Mouse (Mus musculus): Measurements from ENCODE around the gene Pitpnm3. TPM values are rescaled to one million over a fixed set of nuclear protein-coding genes. Genes with fewer than 3 reads are reported as not detected.
"Not testable (repeated sequence)": the region's sequence is repeated elsewhere in the genome, so short reads cannot be mapped to it uniquely, and the experiment has no call there.

Pitpnm3 gene
- 69.5 and 72.8 TPM in 2 replicates for polyA plus RNA-seq (2012; rRNA removed)

- peak within 1 kb of the TSS; percentile 81 for H3K27ac ChIP-seq (ENCODE audit: insufficient read depth, low read length)
These were observed at the start of gene Pitpnm3 for GRCm38 (mm10) chr11:72135383-72136158. Pitpnm3 (minus strand) TSS chr11:72135778.

GRCm38 (mm10) chr11:72184252-72184651, 48.7 kb upstream of the Pitpnm3 start:
- H3K4me1 ChIP-seq (ENCODE audit: control insufficient read depth, insufficient read depth, low read length), result peaks cover 4% of the 10 kb centered on the region
- no peak overlapping the region for H3K4me3 ChIP-seq (ENCODE audit: insufficient read depth, low read length)
- no peak overlapping the region for H3K27ac ChIP-seq (ENCODE audit: insufficient read depth, low read length)
- TF ChIP-seq POLR2A (IDR thresholded peaks at IDR 0.05; ENCODE audit: extremely low read depth, insufficient read depth, low read length), result no peak
- no peak for TF ChIP-seq CTCF (IDR thresholded peaks at IDR 0.05; ENCODE audit: extremely low read depth, insufficient read depth, low read length)

More at GRCm38 (mm10) chr11:72135383-72136158, at the start of gene Pitpnm3:
- TF ChIP-seq CTCF (IDR thresholded peaks at IDR 0.05; ENCODE audit: extremely low read depth, insufficient read depth, low read length) (no peak), POLR2A (IDR thresholded peaks at IDR 0.05; ENCODE audit: extremely low read depth, insufficient read depth, low read length) (no peak)
- H3K4me1 ChIP-seq (ENCODE audit: control insufficient read depth, insufficient read depth, low read length), result peaks cover 2% of the 10 kb centered on the region; the same call in 1 of the 2 replicates
- H3K4me3 ChIP-seq (ENCODE audit: insufficient read depth, low read length), result peak within 1 kb of the TSS; percentile 44

- no peak overlapping the region for H3K4me3 ChIP-seq (ENCODE audit: insufficient read depth, low read length)
- no peak for TF ChIP-seq POLR2A (IDR thresholded peaks at IDR 0.05; ENCODE audit: extremely low read depth, insufficient read depth, low read length)
- TF ChIP-seq CTCF (IDR thresholded peaks at IDR 0.05; ENCODE audit: extremely low read depth, insufficient read depth, low read length), result no peak
- H3K4me1 ChIP-seq (ENCODE audit: control insufficient read depth, insufficient read depth, low read length), result peaks cover 6% of the 10 kb centered on the region
- H3K27ac ChIP-seq (ENCODE audit: insufficient read depth, low read length), result no peak overlapping the region
These were observed 45.6 kb upstream of the Pitpnm3 start for GRCm38 (mm10) chr11:72181136-72181535.

GRCm38 (mm10) chr11:72180556-72180955, 45.0 kb upstream of the Pitpnm3 start:
- TF ChIP-seq CTCF (IDR thresholded peaks at IDR 0.05; ENCODE audit: extremely low read depth, insufficient read depth, low read length) (no peak), POLR2A (IDR thresholded peaks at IDR 0.05; ENCODE audit: extremely low read depth, insufficient read depth, low read length) (no peak)
- Histone ChIP-seq H3K27ac (ENCODE audit: insufficient read depth, low read length) (no peak overlapping the region), H3K4me1 (ENCODE audit: control insufficient read depth, insufficient read depth, low read length) (peaks cover 6% of the 10 kb centered on the region), H3K4me3 (ENCODE audit: insufficient read depth, low read length) (no peak overlapping the region)

- no peak overlapping the region for H3K4me3 ChIP-seq (ENCODE audit: insufficient read depth, low read length)
- peaks cover 2% of the 10 kb centered on the region for H3K4me1 ChIP-seq (ENCODE audit: control insufficient read depth, insufficient read depth, low read length)
- H3K27ac ChIP-seq (ENCODE audit: insufficient read depth, low read length), result no peak overlapping the region
- TF ChIP-seq CTCF (IDR thresholded peaks at IDR 0.05; ENCODE audit: extremely low read depth, insufficient read depth, low read length) (no peak), POLR2A (IDR thresholded peaks at IDR 0.05; ENCODE audit: extremely low read depth, insufficient read depth, low read length) (no peak)
These were observed 41.0 kb upstream of the Pitpnm3 start for GRCm38 (mm10) chr11:72176553-72176952.

GRCm38 (mm10) chr11:72175966-72176365, 40.4 kb upstream of the Pitpnm3 start:
- Histone ChIP-seq H3K4me1 (ENCODE audit: control insufficient read depth, insufficient read depth, low read length) (peaks cover 2% of the 10 kb centered on the region), H3K27ac (ENCODE audit: insufficient read depth, low read length) (no peak overlapping the region), H3K4me3 (ENCODE audit: insufficient read depth, low read length) (no peak overlapping the region)
- TF ChIP-seq CTCF (IDR thresholded peaks at IDR 0.05; ENCODE audit: extremely low read depth, insufficient read depth, low read length), result no peak

GRCm38 (mm10) chr11:72174721-72175120, 39.1 kb upstream of the Pitpnm3 start:
- peaks cover 2% of the 10 kb centered on the region for H3K4me1 ChIP-seq (ENCODE audit: control insufficient read depth, insufficient read depth, low read length)
- H3K27ac ChIP-seq (ENCODE audit: insufficient read depth, low read length), result no peak overlapping the region
- no peak for TF ChIP-seq CTCF (IDR thresholded peaks at IDR 0.05; ENCODE audit: extremely low read depth, insufficient read depth, low read length)
- no peak for TF ChIP-seq POLR2A (IDR thresholded peaks at IDR 0.05; ENCODE audit: extremely low read depth, insufficient read depth, low read length)
- H3K4me3 ChIP-seq (ENCODE audit: insufficient read depth, low read length), result no peak overlapping the region

- H3K4me1 ChIP-seq (ENCODE audit: control insufficient read depth, insufficient read depth, low read length), result peaks cover 2% of the 10 kb centered on the region
- H3K4me3 ChIP-seq (ENCODE audit: insufficient read depth, low read length), result no peak overlapping the region
- H3K27ac ChIP-seq (ENCODE audit: insufficient read depth, low read length), result no peak overlapping the region
- no peak for TF ChIP-seq CTCF (IDR thresholded peaks at IDR 0.05; ENCODE audit: extremely low read depth, insufficient read depth, low read length)
- no peak for TF ChIP-seq POLR2A (IDR thresholded peaks at IDR 0.05; ENCODE audit: extremely low read depth, insufficient read depth, low read length)
These were observed 37.9 kb upstream of the Pitpnm3 start for GRCm38 (mm10) chr11:72173506-72173905.

- not testable (repeated sequence) for H3K4me3 ChIP-seq (ENCODE audit: insufficient read depth, low read length); H3K4me1 ChIP-seq (ENCODE audit: control insufficient read depth, insufficient read depth, low read length); H3K27ac ChIP-seq (ENCODE audit: insufficient read depth, low read length)
These were observed 36.3 kb upstream of the Pitpnm3 start for GRCm38 (mm10) chr11:72171906-72172305.

GRCm38 (mm10) chr11:72169871-72170270, 34.3 kb upstream of the Pitpnm3 start:
- TF ChIP-seq CTCF (IDR thresholded peaks at IDR 0.05; ENCODE audit: extremely low read depth, insufficient read depth, low read length) (no peak), POLR2A (IDR thresholded peaks at IDR 0.05; ENCODE audit: extremely low read depth, insufficient read depth, low read length) (no peak)
- Histone ChIP-seq H3K4me1 (ENCODE audit: control insufficient read depth, insufficient read depth, low read length) (no peaks in the 10 kb centered on the region), H3K4me3 (ENCODE audit: insufficient read depth, low read length) (no peak overlapping the region), H3K27ac (ENCODE audit: insufficient read depth, low read length) (no peak overlapping the region)
